Mouse (Mus musculus): ENCODE measurements at regions not wholly inside any gene's neighbourhood (a gene's known extent, or its start where the extent isn't known, plus 50 kb on each side); places are given as distances from the start of the nearest gene placed in this dataset.

DNA sequence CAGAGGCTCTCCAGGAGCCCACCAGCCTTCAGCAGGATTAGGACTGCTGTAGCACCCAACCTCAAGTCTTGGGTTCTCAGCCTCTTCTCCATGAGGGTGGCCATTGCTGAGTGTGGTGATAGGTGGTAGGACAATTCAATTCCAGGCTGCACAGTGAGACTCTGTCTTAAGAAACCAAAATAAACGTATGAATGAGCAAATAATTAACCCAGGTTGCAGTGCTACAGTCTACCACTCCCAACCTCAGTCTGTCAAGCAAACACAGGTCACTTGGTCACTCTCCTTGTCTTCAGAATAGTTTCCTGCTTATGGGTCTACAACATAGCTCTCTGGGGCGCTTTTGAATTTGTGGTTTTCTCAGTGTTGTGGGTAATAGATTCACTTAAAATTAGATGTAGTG, 499.8 kb downstream of the Cdh26 start:
- no peak for DNase-seq (ENCODE audit: low spot score)

DNA sequence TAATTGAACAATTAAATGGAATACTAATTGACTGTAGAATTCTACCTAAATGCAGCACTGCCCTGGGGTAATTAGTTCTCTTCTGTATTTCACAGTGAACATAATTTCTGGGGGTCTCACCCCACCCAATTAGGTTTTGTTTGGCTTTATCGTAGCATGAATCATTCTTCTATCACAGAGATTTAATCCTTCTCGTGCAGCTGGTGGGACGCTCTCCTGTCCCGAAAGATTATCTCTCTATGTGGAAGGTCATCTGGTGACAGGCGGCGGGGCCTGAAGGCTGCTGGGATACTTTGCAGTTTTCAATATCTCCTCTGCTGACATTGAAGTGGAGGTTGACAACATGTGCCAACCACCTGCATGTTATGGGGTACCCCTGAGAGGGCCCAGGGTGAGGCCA, 493.8 kb upstream of the Cdh4 start:
- no peak for DNase-seq (ENCODE audit: low spot score)

- no peak for DNase-seq (ENCODE audit: low spot score)
These were observed 493.1 kb upstream of the Cdh4 start for GRCm38 (mm10) chr2:178949103-178949502.

GRCm38 (mm10) chr2:178950304-178950703, 491.9 kb upstream of the Cdh4 start:
- no peak for DNase-seq (ENCODE audit: low spot score)

- DNase-seq (ENCODE audit: low spot score) = no peak
These were observed 487.7 kb upstream of the Cdh4 start for GRCm38 (mm10) chr2:178954420-178955067.

GRCm38 (mm10) chr2:178958829-178959228, 483.4 kb upstream of the Cdh4 start:
- no peak for DNase-seq (ENCODE audit: low spot score)

GRCm38 (mm10) chr2:178959603-178960002, 482.6 kb upstream of the Cdh4 start:
- DNase-seq (ENCODE audit: low spot score) = no peak

- no peak for DNase-seq (ENCODE audit: low spot score)
These were observed 474.5 kb upstream of the Cdh4 start for GRCm38 (mm10) chr2:178967584-178968365.

GRCm38 (mm10) chr2:178969732-178970131, 472.5 kb upstream of the Cdh4 start:
- DNase-seq (ENCODE audit: low spot score) = no peak

GRCm38 (mm10) chr2:178975366-178975765, 466.9 kb upstream of the Cdh4 start:
- no peak for DNase-seq (ENCODE audit: low spot score)

- DNase-seq (ENCODE audit: low spot score) = no peak
These were observed 466.2 kb upstream of the Cdh4 start for GRCm38 (mm10) chr2:178976046-178976445.

DNA sequence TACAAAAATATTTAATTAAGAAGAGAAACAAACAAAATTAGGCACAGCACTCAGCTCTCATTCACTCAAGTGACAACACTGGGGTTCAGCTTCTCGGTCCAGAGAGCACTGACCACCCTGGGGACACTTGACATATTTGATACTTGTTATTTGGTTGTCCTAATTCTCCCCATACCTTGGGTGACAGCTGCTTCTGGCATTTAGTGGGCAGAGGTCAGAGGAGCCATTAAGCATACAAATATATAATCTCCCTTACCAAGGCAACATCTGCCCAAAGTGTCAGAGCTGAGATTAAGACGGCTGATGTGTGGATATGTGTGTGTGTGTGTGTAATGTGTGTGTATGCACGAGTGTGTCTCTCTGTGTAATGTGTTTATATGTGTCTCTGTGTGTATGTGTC, 465.7 kb upstream of the Cdh4 start:
- DNase-seq (ENCODE audit: low spot score) = no peak

DNA sequence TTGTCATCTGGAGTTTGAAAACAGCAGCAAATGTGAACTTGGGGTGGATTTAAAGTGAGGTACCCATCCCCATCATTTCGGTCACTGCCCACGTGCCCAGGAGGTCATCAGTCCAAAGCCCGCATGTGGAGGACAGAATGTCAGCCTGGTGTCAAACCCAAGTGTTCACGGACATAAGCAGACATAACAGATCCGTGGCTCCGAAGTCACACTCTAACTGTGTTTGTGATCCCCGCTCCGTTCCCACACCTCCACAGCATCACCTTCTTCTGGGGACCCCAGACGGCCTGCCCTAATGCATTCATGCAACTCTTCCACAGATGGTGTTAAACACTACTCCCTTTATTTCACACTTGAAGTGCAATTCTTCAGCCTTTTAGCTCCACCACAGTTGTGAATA, 462.8 kb upstream of the Cdh4 start:
- DNase-seq (ENCODE audit: low spot score) = no peak

GRCm38 (mm10) chr2:178981736-178982502, 460.3 kb upstream of the Cdh4 start:
- no peak for DNase-seq (ENCODE audit: low spot score)

GRCm38 (mm10) chr2:178983801-178984200, 458.4 kb upstream of the Cdh4 start:
- DNase-seq (ENCODE audit: low spot score) = no peak

DNA sequence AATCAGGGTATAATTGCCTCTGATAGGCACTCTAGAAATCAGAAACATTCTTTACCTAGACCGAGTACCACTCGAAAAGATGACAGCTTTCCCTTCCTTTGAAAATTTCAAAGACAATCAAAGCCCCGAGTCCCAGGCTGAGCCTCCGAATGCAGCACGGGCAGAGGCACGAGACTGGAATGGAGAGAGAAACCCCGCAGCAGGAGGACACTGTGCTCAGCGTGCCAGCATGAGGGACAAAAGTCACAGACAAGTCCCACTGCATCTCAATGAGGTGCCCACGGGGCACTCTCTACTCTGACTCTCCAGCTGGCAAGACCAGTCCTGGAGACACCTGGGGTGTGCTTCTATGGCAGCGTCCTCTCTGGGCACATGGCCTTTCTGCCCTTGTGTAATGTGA, 454.3 kb upstream of the Cdh4 start:
- DNase-seq (ENCODE audit: low spot score) = no peak

GRCm38 (mm10) chr2:178989291-178989690, 452.9 kb upstream of the Cdh4 start:
- no peak for DNase-seq (ENCODE audit: low spot score)

DNA sequence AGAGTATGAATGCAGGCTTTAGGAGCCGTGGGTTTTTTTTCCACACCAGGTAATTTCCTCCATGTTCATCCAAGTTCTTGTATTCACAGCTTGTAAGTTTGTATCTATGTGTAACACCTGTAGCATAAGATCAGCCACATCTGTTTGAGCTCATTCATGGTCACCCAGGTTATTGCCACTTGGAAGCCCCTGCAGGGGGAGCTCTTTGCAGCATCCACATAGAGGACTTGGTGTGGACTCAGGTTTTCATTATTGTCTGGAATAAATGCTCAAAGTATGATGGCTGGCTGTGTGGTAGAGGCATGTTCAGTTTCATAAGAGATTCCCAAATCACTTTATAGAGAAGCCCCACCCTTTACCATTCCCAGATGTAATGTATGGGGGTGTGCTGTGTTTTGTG, 452.4 kb upstream of the Cdh4 start:
- no peak for DNase-seq (ENCODE audit: low spot score)

- DNase-seq (ENCODE audit: low spot score) = no peak
These were observed 451.3 kb upstream of the Cdh4 start for GRCm38 (mm10) chr2:178990959-178991358.

DNA sequence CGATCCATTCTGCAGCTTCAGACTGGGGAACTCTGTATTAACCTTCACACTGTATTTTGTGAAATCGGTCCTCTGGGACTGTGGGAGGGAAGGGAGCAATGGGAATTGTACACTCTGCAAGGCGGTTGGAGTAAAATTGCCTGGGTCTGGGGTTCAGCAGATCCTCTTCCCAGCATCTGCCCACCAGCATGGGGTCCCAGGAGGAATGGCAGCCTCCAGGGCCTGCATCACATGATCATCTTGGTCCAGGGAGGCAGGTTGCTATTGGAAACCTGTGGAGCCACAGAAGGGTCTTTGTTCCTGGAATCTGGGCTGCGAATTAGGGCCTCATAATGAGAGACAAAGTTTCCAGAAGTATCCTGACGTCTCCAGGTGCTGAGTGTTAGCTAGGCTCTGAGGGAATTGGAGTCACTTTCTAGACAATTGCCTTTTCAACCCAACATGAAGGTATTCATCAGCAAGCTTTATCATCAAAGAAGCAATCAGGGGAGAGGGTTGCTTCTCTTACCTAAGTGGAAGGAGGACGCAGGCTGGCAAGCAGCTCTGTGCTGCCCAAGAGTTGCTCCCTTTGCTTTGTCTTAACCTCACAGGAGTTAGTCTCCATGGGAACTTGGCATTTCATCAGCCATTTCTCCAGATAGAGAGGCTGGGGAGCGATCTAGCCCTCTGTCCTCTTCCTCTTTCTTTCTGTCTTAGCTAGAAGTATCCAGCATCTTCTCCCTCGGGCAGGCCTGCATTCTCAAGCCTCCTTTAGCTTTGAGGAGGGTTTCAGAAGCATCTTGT, 449.7 kb upstream of the Cdh4 start:
- no peak for DNase-seq (ENCODE audit: low spot score)

GRCm38 (mm10) chr2:178997921-178998320, 444.3 kb upstream of the Cdh4 start:
- no peak for DNase-seq (ENCODE audit: low spot score)

- DNase-seq (ENCODE audit: low spot score) = no peak
These were observed 441.7 kb upstream of the Cdh4 start for GRCm38 (mm10) chr2:179000448-179001081.

All from testis, postnatal 10 days (tissue).